In genomic region chr4:134450392-134451195, GRCm38 (mm10) we compare ENCODE assay signal across 8 mouse cellular contexts. TPM values are rescaled to one million over a fixed set of nuclear protein-coding genes. Genes with fewer than 3 reads are reported as not detected.
DNase-seq lines count a peak whose midpoint lies in the region; ATAC-seq and TF ChIP-seq lines count a peak whose summit lies in the region.

No protein-coding gene starts in this region.

- no peaks in the 10 kb centered on the region for H3K36me3 ChIP-seq in forebrain, postnatal 0 days (ENCODE audit: insufficient read depth)
- no peaks in the 10 kb centered on the region for H3K36me3 ChIP-seq in limb, embryonic 13.5 days

- H3K9ac ChIP-seq in forebrain, postnatal 0 days: peak overlapping the region; percentile 47
- 0 out of 2 replicates have a peak overlapping the region, but pooled peaks have one; percentile 8 for H3K9ac ChIP-seq in limb, embryonic 13.5 days

- peak overlapping the region; percentile 83 for H3K27ac ChIP-seq in forebrain, postnatal 0 days (ENCODE audit: low read depth, low read length)
- no peak overlapping the region for H3K27ac ChIP-seq in limb, embryonic 13.5 days

- H3K4me3 ChIP-seq in forebrain, postnatal 0 days (ENCODE audit: low read depth, low read length): no peak overlapping the region
- H3K4me3 ChIP-seq in limb, embryonic 13.5 days: no peak overlapping the region

- H3K9me3 ChIP-seq in forebrain, postnatal 0 days (ENCODE audit: low read length): no peaks in the 10 kb centered on the region
- no peaks in the 10 kb centered on the region for H3K9me3 ChIP-seq in limb, embryonic 13.5 days

- DNase-seq in adrenal gland, adult (ENCODE audit: inconsistent age in 2 of 2, low spot score in 1 of 2): peak; percentile 46 to 63
- no peak for DNase-seq in adrenal gland, postnatal 25 days
- peak; percentile 65 for DNase-seq in cerebellum, adult 11 months
- no peak for DNase-seq in forebrain, postnatal 0 days
- peak; percentile 60 for DNase-seq in kidney, adult 18-20 months
- DNase-seq in retina, postnatal 1 day: peak; percentile 89
- no peak for DNase-seq in gastrocnemius, postnatal 4 days (ENCODE audit: low spot score in 2 of 2)

- H3K4me2 ChIP-seq in forebrain, postnatal 0 days (ENCODE audit: low read depth): peak overlapping the region; percentile 31
- H3K4me2 ChIP-seq in limb, embryonic 13.5 days (replicated peaks): peak overlapping the region; percentile 27; the same call in 1 of the 2 replicates

- ATAC-seq in forebrain, postnatal 0 days: peak; percentile 49
- no peak for ATAC-seq in limb, embryonic 13.5 days (ENCODE audit: low FRiP score, low read depth)

- H3K4me1 ChIP-seq in forebrain, postnatal 0 days (ENCODE audit: insufficient read depth): peaks cover 38% of the 10 kb centered on the region
- H3K4me1 ChIP-seq in limb, embryonic 13.5 days: peaks cover 20% of the 10 kb centered on the region

- no peaks in the 10 kb centered on the region for H3K27me3 ChIP-seq in forebrain, postnatal 0 days (ENCODE audit: insufficient read depth, low read length)
- H3K27me3 ChIP-seq in limb, embryonic 13.5 days: peaks cover 54% of the 10 kb centered on the region

- TF ChIP-seq CTCF in forebrain, postnatal 0 days (IDR thresholded peaks at IDR 0.05; ENCODE audit: low read depth): no peak

- 8% methylated on average over 20 of the region's 20 CpGs for WGBS in forebrain, postnatal 0 days
- WGBS in limb, embryonic 13.5 days: 19% methylated on average over 20 of the region's 20 CpGs

RNA-seq across cellular contexts. Expression of gene Stmn1, which starts 17.5 kb away (rescaled TPM):
- 75.6 and 87.4 TPM in 2 replicates for total RNA-seq in adrenal gland, postnatal 25 days (2021)
- total RNA-seq in forebrain, postnatal 0 days (2014; rRNA removed): 2,537 and 3,460 TPM in 2 replicates
- 7,274 and 8,446 TPM in 2 replicates for polyA plus RNA-seq in forebrain, postnatal 0 days (2015; fragmentation: Nextera tagmentation; extraction: Ambion mirVana)
- polyA plus RNA-seq in limb, embryonic 13.5 days (2015; fragmentation: Nextera tagmentation; extraction: Ambion mirVana): 1,889 and 1,921 TPM in 2 replicates
- 100 to 1,000 TPM; 152 to 171 TPM for total RNA-seq in gastrocnemius, postnatal 4 days (2021)

RNA-seq across cellular contexts. Expression of gene Paqr7, which starts 45.9 kb away (rescaled TPM):
- 39.9 and 63.1 TPM in 2 replicates for total RNA-seq in adrenal gland, postnatal 25 days (2021)
- total RNA-seq in forebrain, postnatal 0 days (2014; rRNA removed): 33.9 and 36.6 TPM in 2 replicates
- 21.3 and 28.1 TPM in 2 replicates for polyA plus RNA-seq in forebrain, postnatal 0 days (2015; fragmentation: Nextera tagmentation; extraction: Ambion mirVana)
- 3.7 and 4.1 TPM in 2 replicates for polyA plus RNA-seq in limb, embryonic 13.5 days (2015; fragmentation: Nextera tagmentation; extraction: Ambion mirVana)
- total RNA-seq in gastrocnemius, postnatal 4 days (2021): 1 to 10 TPM; 4.8 to 6.3 TPM

RNA-seq across cellular contexts. Expression of gene Pafah2, which starts 54.5 kb away (rescaled TPM):
- total RNA-seq in adrenal gland, postnatal 25 days (2021): 7.9 and 9.1 TPM in 2 replicates
- total RNA-seq in forebrain, postnatal 0 days (2014; rRNA removed): 11.1 and 18.0 TPM in 2 replicates
- polyA plus RNA-seq in forebrain, postnatal 0 days (2015; fragmentation: Nextera tagmentation; extraction: Ambion mirVana): 6.4 and 7.6 TPM in 2 replicates
- polyA plus RNA-seq in limb, embryonic 13.5 days (2015; fragmentation: Nextera tagmentation; extraction: Ambion mirVana): 11.3 and 12.9 TPM in 2 replicates
- total RNA-seq in gastrocnemius, postnatal 4 days (2021): 1 to 10 TPM; 4.4 to 4.9 TPM

Comparison
In these comparisons a context has a peak if more than half of its experiments do, and no peak if none do; other contexts are left out.
1. DNase-seq: peak in adrenal gland, adult (2 of 2), cerebellum, adult 11 months (single experiment), kidney, adult 18-20 months (single experiment) and retina, postnatal 1 day (single experiment); none in adrenal gland, postnatal 25 days (single experiment), forebrain, postnatal 0 days (single experiment) and gastrocnemius, postnatal 4 days (0 of 2).
2. RNA of gene Stmn1, which starts 17.5 kb away (total RNA-seq): 2,537 to 3,460 TPM in forebrain, postnatal 0 days; 152 to 171 TPM in gastrocnemius, postnatal 4 days and 75.6 to 87.4 TPM in adrenal gland, postnatal 25 days; every median in the first group is over 10 times any median in the second.